ENCODE assay signal across 7 mouse cellular contexts in the genomic region with DNA sequence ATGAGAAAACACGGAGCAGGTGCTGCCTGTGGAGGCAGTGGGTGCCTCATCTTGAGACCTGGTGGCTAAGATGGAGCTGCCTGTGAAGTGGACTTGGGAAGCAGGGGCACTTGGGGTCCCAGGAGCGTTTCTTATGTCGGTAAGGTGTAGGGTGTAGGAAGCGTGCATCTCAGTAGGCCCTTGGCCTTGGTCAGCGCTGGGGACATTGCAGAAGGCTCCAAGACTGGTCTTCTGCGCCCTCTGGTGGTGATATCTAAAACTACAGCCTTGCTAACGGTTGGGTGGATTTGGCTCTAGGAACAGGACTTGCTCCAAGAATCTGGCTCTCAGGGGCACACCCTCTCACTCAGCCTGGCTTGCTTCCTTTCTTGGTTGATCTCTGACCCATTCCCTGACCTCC. TPM values are rescaled to one million over a fixed set of nuclear protein-coding genes. Genes with fewer than 3 reads are reported as not detected.
DNase-seq lines count a peak whose midpoint lies in the region; ATAC-seq and TF ChIP-seq lines count a peak whose summit lies in the region.

No protein-coding gene starts in this region.

- no peaks in the 10 kb centered on the region for H3K9me3 ChIP-seq in embryonic facial prominence, embryonic 10.5 days
- H3K9me3 ChIP-seq in limb, embryonic 11.5 days (ENCODE audit: control insufficient read depth, low read length) = no peaks in the 10 kb centered on the region
- no peaks in the 10 kb centered on the region for H3K9me3 ChIP-seq in midbrain, embryonic 13.5 days

- DNase-seq in adrenal gland, postnatal 10 days = peak; percentile 91
- peak; percentile 85 for DNase-seq in embryonic facial prominence, embryonic 10.5 days (ENCODE audit: low spot score)
- DNase-seq in heart, adult 11 months = peak; percentile 99
- DNase-seq in kidney, adult 11 months = peak; percentile 90
- peak; percentile 90 for DNase-seq in limb, embryonic 11.5 days (ENCODE audit: low spot score)

- no peaks in the 10 kb centered on the region for H3K27me3 ChIP-seq in embryonic facial prominence, embryonic 10.5 days (replicated peaks; ENCODE audit: low read depth, poor library complexity, severe bottlenecking)
- H3K27me3 ChIP-seq in limb, embryonic 11.5 days (ENCODE audit: control insufficient read depth, insufficient read depth, low read length) = no peaks in the 10 kb centered on the region
- H3K27me3 ChIP-seq in midbrain, embryonic 13.5 days = no peaks in the 10 kb centered on the region
- H3K27me3 ChIP-seq in small intestine, adult 2 months (ENCODE audit: control insufficient read depth, insufficient read depth, low read length) = no peaks in the 10 kb centered on the region

- peak; percentile 75 for ATAC-seq in limb, embryonic 11.5 days (ENCODE audit: insufficient number of reproducible peaks, low FRiP score, low TSS enrichment, low read depth)
- ATAC-seq in midbrain, embryonic 13.5 days = peak; percentile 82

- no peak for TF ChIP-seq POLR2A in small intestine, adult 2 months (IDR thresholded peaks at IDR 0.05; ENCODE audit: low read depth, low read length)

- H3K4me1 ChIP-seq in embryonic facial prominence, embryonic 10.5 days = peaks cover 9% of the 10 kb centered on the region
- no peaks in the 10 kb centered on the region for H3K4me1 ChIP-seq in limb, embryonic 11.5 days (ENCODE audit: control insufficient read depth, insufficient read depth, low read length)
- H3K4me1 ChIP-seq in midbrain, embryonic 13.5 days (replicated peaks) = peaks cover 9% of the 10 kb centered on the region
- peaks cover 13% of the 10 kb centered on the region for H3K4me1 ChIP-seq in small intestine, adult 2 months (ENCODE audit: control insufficient read depth, insufficient read depth, insufficient read length, low read length)

- H3K9ac ChIP-seq in limb, embryonic 11.5 days (ENCODE audit: low read length) = no peak overlapping the region
- no peak overlapping the region for H3K9ac ChIP-seq in midbrain, embryonic 13.5 days (replicated peaks)

- 0 out of 2 replicates have a peak overlapping the region, but pooled peaks have one; percentile 8 for H3K27ac ChIP-seq in embryonic facial prominence, embryonic 10.5 days (replicated peaks)
- no peak overlapping the region for H3K27ac ChIP-seq in limb, embryonic 11.5 days (replicated peaks; ENCODE audit: low read depth, low read length)
- H3K27ac ChIP-seq in midbrain, embryonic 13.5 days = no peak overlapping the region
- H3K27ac ChIP-seq in small intestine, adult 2 months (ENCODE audit: insufficient read depth, low read depth, low read length) = peak overlapping the region; percentile 81

- peak overlapping the region; percentile 41 for H3K4me3 ChIP-seq in embryonic facial prominence, embryonic 10.5 days
- H3K4me3 ChIP-seq in limb, embryonic 11.5 days (ENCODE audit: low read depth, low read length) = no peak overlapping the region
- H3K4me3 ChIP-seq in midbrain, embryonic 13.5 days (replicated peaks) = no peak overlapping the region; the same call in 1 of the 2 replicates
- peak overlapping the region; percentile 49 for H3K4me3 ChIP-seq in small intestine, adult 2 months (ENCODE audit: low read depth, low read length)

- TF ChIP-seq CTCF in small intestine, adult 2 months (IDR thresholded peaks at IDR 0.05; ENCODE audit: extremely low read depth, insufficient read length, insufficient replicate concordance, low read depth, low read length) = peak; percentile 92; the same call in 1 of the 2 replicates

- 5% methylated on average over 7 of the region's 7 CpGs for WGBS in embryonic facial prominence, embryonic 10.5 days
- 5% methylated on average over 7 of the region's 7 CpGs for WGBS in limb, embryonic 11.5 days
- WGBS in midbrain, embryonic 13.5 days = 4% methylated on average over 7 of the region's 7 CpGs
- 2% methylated on average over 7 of the region's 7 CpGs for WGBS in small intestine, adult 2 months

- H3K36me3 ChIP-seq in embryonic facial prominence, embryonic 10.5 days (replicated peaks) = peaks cover 41% of the 10 kb centered on the region
- H3K36me3 ChIP-seq in limb, embryonic 11.5 days (ENCODE audit: control insufficient read depth, insufficient read depth, low read length) = peaks cover 3% of the 10 kb centered on the region; the same call in 1 of the 2 replicates
- peaks cover 35% of the 10 kb centered on the region for H3K36me3 ChIP-seq in midbrain, embryonic 13.5 days
- H3K36me3 ChIP-seq in small intestine, adult 2 months (ENCODE audit: control insufficient read depth, insufficient read depth, low read length) = peaks cover 5% of the 10 kb centered on the region; the same call in 1 of the 2 replicates

- peak overlapping the region; percentile 35 for H3K4me2 ChIP-seq in limb, embryonic 11.5 days (ENCODE audit: low read depth, severe bottlenecking)
- H3K4me2 ChIP-seq in midbrain, embryonic 13.5 days (replicated peaks) = peak overlapping the region; percentile 45

RNA-seq across cellular contexts. Expression of a gene that starts 9.7 kb away (rescaled TPM):
- total RNA-seq in adrenal gland, postnatal 10 days (2021) = 100 to 1,000 TPM; 253 to 281 TPM
- 17.0 and 17.6 TPM in 2 replicates for polyA plus RNA-seq in embryonic facial prominence, embryonic 10.5 days (2016; fragmentation: Nextera tagmentation; extraction: Ambion mirVana)
- polyA plus RNA-seq in limb, embryonic 11.5 days (2014; fragmentation: Nextera tagmentation; extraction: Ambion mirVana) = 17.4 and 25.9 TPM in 2 replicates
- polyA plus RNA-seq in midbrain, embryonic 13.5 days (2015; fragmentation: Nextera tagmentation; extraction: Ambion mirVana) = 20.3 and 22.7 TPM in 2 replicates
- polyA plus RNA-seq in small intestine, adult 2 months (2012; rRNA removed) = 56.4 and 63.8 TPM in 2 replicates

RNA-seq across cellular contexts. Expression of a gene that starts 25.0 kb away (rescaled TPM):
- 10 to 100 TPM; 13.2 to 14.9 TPM for total RNA-seq in adrenal gland, postnatal 10 days (2021)
- polyA plus RNA-seq in embryonic facial prominence, embryonic 10.5 days (2016; fragmentation: Nextera tagmentation; extraction: Ambion mirVana) = 32.1 and 35.3 TPM in 2 replicates
- 23.7 and 26.5 TPM in 2 replicates for polyA plus RNA-seq in limb, embryonic 11.5 days (2014; fragmentation: Nextera tagmentation; extraction: Ambion mirVana)
- polyA plus RNA-seq in midbrain, embryonic 13.5 days (2015; fragmentation: Nextera tagmentation; extraction: Ambion mirVana) = 16.8 and 18.1 TPM in 2 replicates
- 3.1 and 4.7 TPM in 2 replicates for polyA plus RNA-seq in small intestine, adult 2 months (2012; rRNA removed)

Comparison
In these comparisons a context has a peak if more than half of its experiments do, and no peak if none do; other contexts are left out.
1. H3K27ac ChIP-seq: peak in embryonic facial prominence, embryonic 10.5 days (single experiment) and small intestine, adult 2 months (single experiment); none in limb, embryonic 11.5 days (single experiment) and midbrain, embryonic 13.5 days (single experiment).
2. H3K4me3 ChIP-seq: peak in embryonic facial prominence, embryonic 10.5 days (single experiment) and small intestine, adult 2 months (single experiment); none in limb, embryonic 11.5 days (single experiment) and midbrain, embryonic 13.5 days (single experiment).
3. Peak in every context shown above with its lines, with median percentiles within 50 percentile points of each other: DNase-seq.